Mouse (Mus musculus): ENCODE measurements around the gene Ifi203.
"Not testable (repeated sequence)": the region's sequence is repeated elsewhere in the genome, so short reads cannot be mapped to it uniquely, and the experiment has no call there.

The Ifi203 gene

GRCm38 (mm10) chr1:173889741-173890140 lies 52.7 kb downstream of the Ifi203 start:
- DNase-seq (ENCODE audit: low read depth, low spot score) = not testable (repeated sequence)

GRCm38 (mm10) chr1:173887026-173887787 lies 55.3 kb downstream of the Ifi203 start:
- DNase-seq (ENCODE audit: low read depth, low spot score) = not testable (repeated sequence)

- not testable (repeated sequence) for DNase-seq (ENCODE audit: low read depth, low spot score)
Measured at GRCm38 (mm10) chr1:173880004-173880666, 62.3 kb downstream of the Ifi203 start.

DNA sequence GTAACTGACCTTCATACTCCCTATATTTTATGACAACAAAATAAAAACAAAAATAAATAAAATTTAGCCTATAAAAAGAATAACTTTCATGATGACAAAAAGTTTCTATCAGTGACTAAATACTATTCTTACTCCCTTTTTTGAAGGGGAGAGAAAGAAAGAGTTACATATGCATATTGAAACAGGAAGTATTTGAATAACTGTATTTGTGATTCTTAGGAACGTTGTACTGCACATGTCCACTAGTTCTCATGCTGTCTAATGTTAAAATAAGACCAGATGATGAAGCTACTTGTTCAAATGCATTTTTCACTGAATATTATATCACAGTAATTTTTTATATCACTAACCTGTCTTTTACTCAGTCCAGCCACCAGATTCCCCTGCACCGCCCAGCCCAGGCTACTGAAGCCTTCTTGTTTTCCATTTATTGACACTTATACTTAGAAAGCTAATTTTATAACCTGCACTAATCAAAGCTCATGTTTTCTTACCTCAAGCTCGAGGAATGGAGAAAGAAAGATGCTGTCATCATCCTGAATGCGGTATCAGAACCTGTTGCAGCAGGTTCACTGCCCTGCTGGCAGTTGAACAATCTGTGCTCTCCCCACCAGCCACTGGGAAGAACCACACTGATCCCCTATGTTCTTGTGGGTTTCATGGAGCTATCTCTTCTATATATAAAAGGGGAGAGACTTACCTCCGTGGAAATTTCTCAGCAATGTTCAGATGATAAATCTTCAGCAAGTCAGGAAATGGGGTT lies 63.1 kb downstream of the Ifi203 start:
- not testable (repeated sequence) for DNase-seq (ENCODE audit: low read depth, low spot score)

- not testable (repeated sequence) for DNase-seq (ENCODE audit: low read depth, low spot score)
Measured at GRCm38 (mm10) chr1:173878264-173878663, 64.2 kb downstream of the Ifi203 start.

- not testable (repeated sequence) for DNase-seq (ENCODE audit: low read depth, low spot score)
Measured at GRCm38 (mm10) chr1:173877125-173877524, 65.3 kb downstream of the Ifi203 start.
